Mouse (Mus musculus): Measurements from ENCODE around the gene Adamts12. TPM values are rescaled to one million over a fixed set of nuclear protein-coding genes. Genes with fewer than 3 reads are reported as not detected.

The Adamts12 gene
- total and polyA plus RNA-seq, 3 experiments = 0.03 to 0.12 (median 0.04) TPM

DNA sequence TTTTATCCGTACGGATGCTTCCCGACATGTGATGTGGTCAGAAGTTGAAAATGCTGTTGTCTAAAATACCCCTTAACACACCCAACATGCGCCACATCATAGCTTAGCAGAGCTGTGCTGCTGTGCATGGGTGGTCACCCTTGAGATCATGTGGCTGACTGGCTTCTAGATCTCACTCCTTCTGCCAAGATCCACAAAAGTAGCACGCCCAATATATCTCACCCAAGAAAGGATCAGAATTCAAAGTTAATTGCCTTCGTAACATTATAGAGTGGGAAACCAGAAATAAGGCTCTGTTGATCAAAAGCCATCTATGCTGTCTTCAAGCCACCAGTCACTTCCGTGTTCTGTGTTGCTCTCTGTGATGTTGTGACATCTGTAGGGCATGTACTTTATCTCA, 3.3 kb downstream of the Adamts12 start:
- Histone ChIP-seq H3K27ac (ENCODE audit: insufficient read depth, low read depth) (no peak overlapping the region), H3K4me2 (ENCODE audit: insufficient read depth, low read depth, poor library complexity, severe bottlenecking) (no peak overlapping the region), H3K9me3 (replicated peaks; ENCODE audit: low read length) (no peaks in the 10 kb centered on the region), H3K79me2 (replicated peaks; ENCODE audit: control insufficient read depth, extremely low read depth, insufficient read depth, poor library complexity, severe bottlenecking) (no peaks in the 10 kb centered on the region), H3K9ac (ENCODE audit: insufficient read depth, low read depth) (no peak overlapping the region), H3K27me3 (replicated peaks) (no peaks in the 10 kb centered on the region), H3K4me1 (ENCODE audit: control insufficient read depth in 1 of 2, insufficient read depth in 2 of 2) (0 out of 4 replicates have a peak, but pooled peaks cover 0 to 6% of the 10 kb centered on the region in 2 experiments), H3K4me3 (replicated peaks in 1 of 3; ENCODE audit: low read depth in 2 of 3, low read length in 2 of 3, poor library complexity in 1 of 3) (no peak overlapping the region), H3K36me3 (replicated peaks in 1 of 2; ENCODE audit: control insufficient read depth in 1 of 2, insufficient read depth in 1 of 2, low read length in 1 of 2) (no peaks in the 10 kb centered on the region)
- DNase-seq (ENCODE audit: extremely low read depth) = no peak
- in situ Hi-C loops (cut with MboI; ENCODE audit: low pct_ligation_motif_present, low pct_unique_long_range_greater_than_20kb, low sequenced_read_pairs) (no loop called here), dilution Hi-C loops (cut with MboI; ENCODE audit: extremely low pct_ligation_motif_present, extremely low pct_unique_long_range_greater_than_20kb, low sequenced_read_pairs) (no loop called here)
- TF ChIP-seq SIN3A (IDR thresholded peaks at IDR 0.05; ENCODE audit: low read length) (no peak), ZKSCAN1 (IDR thresholded peaks at IDR 0.05; ENCODE audit: borderline replicate concordance, low read depth, low read length) (no peak), NELFE (IDR thresholded peaks at IDR 0.05; ENCODE audit: low read depth, low read length) (no peak), ETS1 (conservative IDR thresholded peaks at IDR 0.05; ENCODE audit: low read depth, low read length) (no peak), JUN (IDR thresholded peaks at IDR 0.05; ENCODE audit: insufficient read depth, low read depth, low read length) (no peak), UBTF (IDR thresholded peaks at IDR 0.05; ENCODE audit: low read depth, low read length) (no peak), HCFC1 (IDR thresholded peaks at IDR 0.05; ENCODE audit: low read depth, low read length) (no peak), MAX (IDR thresholded peaks at IDR 0.05; ENCODE audit: low read length) (no peak), ZC3H11A (IDR thresholded peaks at IDR 0.05; ENCODE audit: low read depth, low read length) (no peak), ZMIZ1 (IDR thresholded peaks at IDR 0.05; ENCODE audit: low read depth, low read length) (no peak), MAFK (IDR thresholded peaks at IDR 0.05; ENCODE audit: insufficient replicate concordance, low read length) (no peak), SMC3 (IDR thresholded peaks at IDR 0.05; ENCODE audit: low read depth, low read length) (no peak), GABPA (IDR thresholded peaks at IDR 0.05; ENCODE audit: insufficient replicate concordance, low read depth, low read length) (no peak), KAT2A (IDR thresholded peaks at IDR 0.05; ENCODE audit: insufficient replicate concordance, low read length) (no peak), CHD2 (IDR thresholded peaks at IDR 0.05; ENCODE audit: low read length) (no peak), RCOR1 (conservative IDR thresholded peaks at IDR 0.05; ENCODE audit: low read depth, low read length) (no peak), TBP (conservative IDR thresholded peaks at IDR 0.05; ENCODE audit: low read depth, low read length) (no peak), POLR2A (IDR thresholded peaks at IDR 0.05; ENCODE audit: low read depth, low read length) (no peak), MAZ (IDR thresholded peaks at IDR 0.05; ENCODE audit: low read depth, low read length) (no peak), CHD1 (IDR thresholded peaks at IDR 0.05; ENCODE audit: low read depth, low read length) (no peak)

DNA sequence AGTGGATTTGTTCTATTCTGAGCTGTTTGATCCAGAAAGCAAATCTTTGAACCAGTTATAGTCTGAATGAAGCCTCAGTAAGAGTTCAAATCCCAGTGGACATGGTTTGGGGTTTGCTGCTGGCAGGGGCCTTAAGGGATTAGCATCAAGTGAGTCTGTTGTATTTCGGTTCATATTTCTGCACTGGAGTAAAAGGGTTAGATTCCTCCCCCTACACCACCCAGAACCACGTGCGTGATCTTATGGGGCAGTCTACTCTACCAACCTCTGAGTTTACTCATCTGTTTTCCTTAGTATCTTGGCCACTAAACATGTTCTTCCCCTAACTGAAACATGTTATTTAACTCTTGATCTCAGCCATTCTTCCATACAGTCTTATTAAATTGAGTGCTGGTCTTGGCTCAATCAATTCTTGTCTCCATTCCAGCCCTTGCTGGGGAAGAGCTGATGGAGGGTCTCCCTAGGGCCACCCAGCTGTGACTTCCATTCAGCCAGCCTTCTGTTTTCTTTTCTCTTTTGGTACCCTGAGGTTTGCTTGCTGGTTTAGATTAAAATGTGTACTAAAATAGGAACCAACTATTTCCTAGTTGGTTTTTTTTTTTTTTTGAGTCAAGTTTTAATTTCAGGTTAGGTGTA, 11.3 kb downstream of the Adamts12 start:
- Histone ChIP-seq H3K9me3 (replicated peaks; ENCODE audit: low read length) (no peaks in the 10 kb centered on the region), H3K27ac (ENCODE audit: insufficient read depth, low read depth) (no peak overlapping the region), H3K36me3 (replicated peaks in 1 of 2; ENCODE audit: control insufficient read depth in 1 of 2, insufficient read depth in 1 of 2, low read length in 1 of 2) (no peaks in the 10 kb centered on the region), H3K79me2 (replicated peaks; ENCODE audit: control insufficient read depth, extremely low read depth, insufficient read depth, poor library complexity, severe bottlenecking) (no peaks in the 10 kb centered on the region), H3K4me3 (replicated peaks in 1 of 3; ENCODE audit: low read depth in 2 of 3, low read length in 2 of 3, poor library complexity in 1 of 3) (no peak overlapping the region), H3K9ac (ENCODE audit: insufficient read depth, low read depth) (no peak overlapping the region), H3K4me1 (ENCODE audit: control insufficient read depth in 1 of 2, insufficient read depth in 2 of 2) (peaks cover 2 to 13% of the 10 kb centered on the region in 2 experiments; a peak in 2 of 4 replicates), H3K27me3 (replicated peaks) (no peaks in the 10 kb centered on the region), H3K4me2 (ENCODE audit: insufficient read depth, low read depth, poor library complexity, severe bottlenecking) (no peak overlapping the region)
- dilution Hi-C loops (cut with MboI; ENCODE audit: extremely low pct_ligation_motif_present, extremely low pct_unique_long_range_greater_than_20kb, low sequenced_read_pairs) (no loop called here), in situ Hi-C loops (cut with MboI; ENCODE audit: low pct_ligation_motif_present, low pct_unique_long_range_greater_than_20kb, low sequenced_read_pairs) (no loop called here)
- TF ChIP-seq HCFC1 (IDR thresholded peaks at IDR 0.05; ENCODE audit: low read depth, low read length) = no peak
- no peak for TF ChIP-seq MXI1 (IDR thresholded peaks at IDR 0.05; ENCODE audit: low read depth, low read length)
- no peak for TF ChIP-seq JUND (conservative IDR thresholded peaks at IDR 0.05; ENCODE audit: low read depth, low read length)
- no peak for TF ChIP-seq MAFK (IDR thresholded peaks at IDR 0.05; ENCODE audit: insufficient replicate concordance, low read length)
- no peak for TF ChIP-seq MAX (IDR thresholded peaks at IDR 0.05; ENCODE audit: low read length)
- no peak for TF ChIP-seq GABPA (IDR thresholded peaks at IDR 0.05; ENCODE audit: insufficient replicate concordance, low read depth, low read length)
- TF ChIP-seq POLR2AphosphoS2 (IDR thresholded peaks at IDR 0.05; ENCODE audit: low read depth, low read length) = no peak
- TF ChIP-seq E2F4 (IDR thresholded peaks at IDR 0.05; ENCODE audit: insufficient replicate concordance, low read depth, low read length) = no peak
- no peak for DNase-seq (ENCODE audit: extremely low read depth)
